In the genomic region with DNA sequence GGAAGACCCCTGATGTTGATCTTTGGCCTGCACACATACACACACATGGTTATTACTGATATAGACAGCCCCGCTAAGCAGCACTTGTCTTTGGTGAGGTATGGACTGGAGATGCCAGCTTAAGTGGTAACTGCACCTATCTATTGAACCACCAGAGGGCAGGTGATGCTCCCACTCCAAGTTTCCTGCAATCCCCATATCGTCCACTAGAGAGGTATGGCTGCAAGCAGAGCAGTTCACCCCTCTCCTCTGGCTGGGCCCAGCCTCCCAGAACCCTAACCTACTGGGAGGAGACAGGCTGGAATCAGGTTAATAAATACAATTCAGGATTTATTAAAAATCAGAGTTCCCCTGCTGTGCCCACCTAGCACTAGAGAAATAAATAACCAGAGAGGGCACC, we compare ENCODE assay signal across 1 mouse cellular context.
A peak's percentile ranks its signal among the peaks of the same experiment; 100 is the strongest.
TF ChIP-seq lines count a peak whose summit lies in the region.

No protein-coding gene starts in this region.

TF ChIP-seq in MEL, 35 proteins besides CTCF, POLR2A, EP300 and RAD21 (continued from another document):
- TF ChIP-seq MAZ (IDR thresholded peaks at IDR 0.05; ENCODE audit: low read depth, low read length) (peak; percentile 66; the same call in 1 of the 2 replicates), HCFC1 (IDR thresholded peaks at IDR 0.05; ENCODE audit: low read depth, low read length) (peak; percentile 60; the same call in 1 of the 2 replicates), MYC (IDR thresholded peaks at IDR 0.05; ENCODE audit: low read depth, low read length) (peak; percentile 39; the same call in 1 of the 2 replicates), ZNF384 (IDR thresholded peaks at IDR 0.05; ENCODE audit: low read depth, low read length) (peak; percentile 63)
TF ChIP-seq in MEL: peak in this region for 12.
